Mouse (Mus musculus): Measurements from ENCODE around the gene Vtcn1. TPM values are rescaled to one million over a fixed set of nuclear protein-coding genes. Genes with fewer than 3 reads are reported as not detected.

The Vtcn1 gene
- polyA plus RNA-seq, 1 experiment, result 0.01 TPM

DNA sequence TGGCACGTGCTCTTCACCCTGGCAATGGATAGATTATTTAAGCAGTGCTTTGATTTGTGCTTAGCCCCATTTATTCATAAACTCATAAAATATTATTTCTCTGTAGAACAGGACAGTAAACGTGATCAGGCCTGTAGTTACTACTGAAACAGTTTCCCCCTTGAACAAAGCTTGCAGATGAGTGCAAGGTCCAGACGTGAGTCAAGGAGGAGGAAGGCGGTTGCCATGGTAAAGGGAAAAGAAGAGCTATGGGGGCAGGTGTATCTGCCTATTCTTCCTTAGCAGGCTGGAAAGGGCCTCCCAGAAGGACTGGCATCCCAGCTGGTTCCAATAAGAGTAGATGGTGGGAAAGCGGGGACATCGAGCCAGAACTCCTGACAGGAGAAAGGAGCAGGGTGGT lies 56.1 kb downstream of the Vtcn1 start:
- no peaks in the 10 kb centered on the region for H3K79me2 ChIP-seq (ENCODE audit: control insufficient read depth, insufficient read depth)

DNA sequence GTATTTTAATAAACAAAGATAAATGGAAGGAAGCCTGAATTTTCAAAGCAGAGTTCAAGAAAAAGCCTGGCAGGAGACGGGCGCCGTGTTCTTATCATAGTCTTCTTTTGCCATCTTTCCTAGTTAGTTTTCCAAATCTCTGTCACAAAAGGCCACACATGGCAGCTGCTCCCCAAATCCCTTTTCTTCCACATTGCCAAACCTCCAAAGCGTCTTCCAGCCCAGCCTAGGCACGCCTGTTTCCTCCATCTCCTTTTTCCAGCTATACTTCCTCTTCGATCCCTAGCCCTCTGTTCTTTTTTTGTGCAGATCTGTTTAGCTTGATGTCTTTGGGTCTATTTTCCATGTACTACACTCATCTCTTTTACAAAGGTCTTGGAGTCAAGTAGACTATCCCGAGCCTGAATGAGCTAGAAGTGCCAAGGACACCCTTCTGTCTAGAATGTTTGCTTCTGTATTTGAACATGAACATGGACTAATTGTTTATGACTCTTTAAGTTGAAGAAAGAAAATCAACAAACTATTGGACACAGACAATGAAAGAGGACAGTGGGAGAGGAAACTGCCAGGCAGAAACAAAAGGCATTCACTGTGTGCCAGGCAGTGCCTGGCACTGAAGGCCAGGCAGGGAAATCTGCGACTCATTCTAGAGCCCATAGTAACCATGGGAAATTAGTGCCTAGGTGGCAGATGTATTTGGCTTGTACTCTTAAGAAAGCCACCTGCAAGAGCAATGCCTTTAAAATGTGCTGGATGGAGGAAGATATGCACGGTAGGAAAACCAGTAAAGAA lies 56.8 kb downstream of the Vtcn1 start:
- Histone ChIP-seq H3K4me3 (ENCODE audit: insufficient read depth, poor library complexity, severe bottlenecking) (no peak overlapping the region), H3K27me3 (ENCODE audit: control insufficient read depth, insufficient read depth, insufficient read length) (no peaks in the 10 kb centered on the region)

More for the DNA sequence above, 56.1 kb downstream of the Vtcn1 start:
- Histone ChIP-seq H3K27me3 (ENCODE audit: control insufficient read depth, insufficient read depth, insufficient read length) (no peaks in the 10 kb centered on the region), H3K79me3 (ENCODE audit: low read depth) (no peaks in the 10 kb centered on the region), H3K36me3 (ENCODE audit: control insufficient read depth, insufficient read depth) (no peaks in the 10 kb centered on the region), H3ac (ENCODE audit: control insufficient read depth, insufficient read length, low read depth) (no peak overlapping the region), H3K4me3 (ENCODE audit: insufficient read depth, poor library complexity, severe bottlenecking) (no peak overlapping the region)
- no peak for TF ChIP-seq CEBPB (IDR thresholded peaks at IDR 0.05; ENCODE audit: low read depth)
- no peak for TF ChIP-seq USF1 (IDR thresholded peaks at IDR 0.05; ENCODE audit: low read depth)
- TF ChIP-seq MYOD1 (IDR thresholded peaks at IDR 0.05; ENCODE audit: control insufficient read depth, insufficient read length, low read depth), result no peak
- TF ChIP-seq MAX (IDR thresholded peaks at IDR 0.05), result no peak
- no peak for TF ChIP-seq MYOG (IDR thresholded peaks at IDR 0.05; ENCODE audit: control insufficient read depth, extremely low read depth, insufficient read length)
- TF ChIP-seq FOSL1 (IDR thresholded peaks at IDR 0.05; ENCODE audit: insufficient read depth, low read length, poor library complexity, severe bottlenecking), result no peak
- TF ChIP-seq CTCF (IDR thresholded peaks at IDR 0.05; ENCODE audit: control insufficient read depth, insufficient read depth, insufficient read length), result no peak

DNA sequence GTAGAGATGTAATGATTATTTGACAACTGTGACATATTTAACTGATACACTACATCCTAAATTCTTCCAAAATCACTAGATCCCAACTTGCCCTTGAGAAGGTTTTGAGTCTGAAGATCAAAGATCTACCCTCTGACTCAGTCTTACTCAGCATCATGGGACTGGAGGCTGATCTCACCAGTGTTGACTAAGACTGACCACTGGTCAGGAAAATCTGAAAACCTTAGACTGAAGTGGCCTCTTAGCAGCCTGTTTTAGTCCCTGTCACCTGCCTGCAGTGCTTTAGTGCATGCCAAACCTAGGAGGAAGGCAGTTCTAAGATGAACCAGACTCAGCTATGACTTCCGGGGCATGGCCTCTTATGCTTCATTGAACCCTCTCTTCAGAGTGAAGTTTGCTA lies 64.0 kb downstream of the Vtcn1 start:
- Histone ChIP-seq H3K79me2 (ENCODE audit: control insufficient read depth, insufficient read depth) (no peaks in the 10 kb centered on the region), H3ac (ENCODE audit: control insufficient read depth, insufficient read length, low read depth) (no peak overlapping the region), H3K4me3 (ENCODE audit: insufficient read depth, poor library complexity, severe bottlenecking) (no peak overlapping the region), H3K36me3 (ENCODE audit: control insufficient read depth, insufficient read depth) (no peaks in the 10 kb centered on the region), H3K27me3 (ENCODE audit: control insufficient read depth, insufficient read depth, insufficient read length) (no peaks in the 10 kb centered on the region), H3K79me3 (ENCODE audit: low read depth) (no peaks in the 10 kb centered on the region)
- TF ChIP-seq CEBPB (IDR thresholded peaks at IDR 0.05; ENCODE audit: low read depth), result no peak
- TF ChIP-seq FOSL1 (IDR thresholded peaks at IDR 0.05; ENCODE audit: insufficient read depth, low read length, poor library complexity, severe bottlenecking), result peak; percentile 73
- TF ChIP-seq MYOD1 (IDR thresholded peaks at IDR 0.05; ENCODE audit: control insufficient read depth, insufficient read length, low read depth), result peak; percentile 27

More for the DNA sequence above, 56.8 kb downstream of the Vtcn1 start:
- no peak for TF ChIP-seq CTCF (IDR thresholded peaks at IDR 0.05; ENCODE audit: control insufficient read depth, insufficient read depth, insufficient read length)
- no peak for TF ChIP-seq MYOD1 (IDR thresholded peaks at IDR 0.05; ENCODE audit: control insufficient read depth, insufficient read length, low read depth)
- TF ChIP-seq USF1 (IDR thresholded peaks at IDR 0.05; ENCODE audit: low read depth), result no peak
- no peak for TF ChIP-seq FOSL1 (IDR thresholded peaks at IDR 0.05; ENCODE audit: insufficient read depth, low read length, poor library complexity, severe bottlenecking)
- no peak for TF ChIP-seq MAX (IDR thresholded peaks at IDR 0.05)
- H3K79me2 ChIP-seq (ENCODE audit: control insufficient read depth, insufficient read depth), result no peaks in the 10 kb centered on the region
- no peak overlapping the region for H3ac ChIP-seq (ENCODE audit: control insufficient read depth, insufficient read length, low read depth)
- H3K79me3 ChIP-seq (ENCODE audit: low read depth), result no peaks in the 10 kb centered on the region
- H3K36me3 ChIP-seq (ENCODE audit: control insufficient read depth, insufficient read depth), result no peaks in the 10 kb centered on the region

DNA sequence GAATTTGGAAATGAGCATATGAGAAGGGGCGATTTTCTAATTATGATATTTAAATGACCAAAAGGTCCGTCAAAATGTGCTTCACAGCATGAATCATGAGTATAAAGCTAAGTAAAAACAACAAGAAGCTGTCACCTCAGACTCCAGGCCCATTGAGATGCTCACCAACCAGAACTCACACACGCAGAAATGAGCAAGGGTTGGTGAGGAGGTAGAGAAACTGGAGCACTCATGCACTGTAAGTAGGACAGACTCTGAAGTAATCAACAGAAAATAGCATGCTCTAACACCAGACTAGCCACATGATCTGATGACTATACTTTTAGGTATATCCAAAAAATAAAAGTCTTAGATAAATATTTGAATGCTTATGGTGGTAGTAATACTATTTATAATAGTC lies 65.1 kb downstream of the Vtcn1 start:
- Histone ChIP-seq H3K36me3 (ENCODE audit: control insufficient read depth, insufficient read depth) (no peaks in the 10 kb centered on the region), H3ac (ENCODE audit: control insufficient read depth, insufficient read length, low read depth) (no peak overlapping the region), H3K4me3 (ENCODE audit: insufficient read depth, poor library complexity, severe bottlenecking) (no peak overlapping the region), H3K79me3 (ENCODE audit: low read depth) (no peaks in the 10 kb centered on the region), H3K79me2 (ENCODE audit: control insufficient read depth, insufficient read depth) (no peaks in the 10 kb centered on the region), H3K27me3 (ENCODE audit: control insufficient read depth, insufficient read depth, insufficient read length) (no peaks in the 10 kb centered on the region)
- TF ChIP-seq FOSL1 (IDR thresholded peaks at IDR 0.05; ENCODE audit: insufficient read depth, low read length, poor library complexity, severe bottlenecking) (no peak), MYOD1 (IDR thresholded peaks at IDR 0.05; ENCODE audit: control insufficient read depth, insufficient read length, low read depth) (no peak), CTCF (IDR thresholded peaks at IDR 0.05; ENCODE audit: control insufficient read depth, insufficient read depth, insufficient read length) (no peak), MYOG (IDR thresholded peaks at IDR 0.05; ENCODE audit: control insufficient read depth, extremely low read depth, insufficient read length) (no peak), CEBPB (IDR thresholded peaks at IDR 0.05; ENCODE audit: low read depth) (no peak), MAX (IDR thresholded peaks at IDR 0.05) (no peak), USF1 (IDR thresholded peaks at IDR 0.05; ENCODE audit: low read depth) (no peak)

DNA sequence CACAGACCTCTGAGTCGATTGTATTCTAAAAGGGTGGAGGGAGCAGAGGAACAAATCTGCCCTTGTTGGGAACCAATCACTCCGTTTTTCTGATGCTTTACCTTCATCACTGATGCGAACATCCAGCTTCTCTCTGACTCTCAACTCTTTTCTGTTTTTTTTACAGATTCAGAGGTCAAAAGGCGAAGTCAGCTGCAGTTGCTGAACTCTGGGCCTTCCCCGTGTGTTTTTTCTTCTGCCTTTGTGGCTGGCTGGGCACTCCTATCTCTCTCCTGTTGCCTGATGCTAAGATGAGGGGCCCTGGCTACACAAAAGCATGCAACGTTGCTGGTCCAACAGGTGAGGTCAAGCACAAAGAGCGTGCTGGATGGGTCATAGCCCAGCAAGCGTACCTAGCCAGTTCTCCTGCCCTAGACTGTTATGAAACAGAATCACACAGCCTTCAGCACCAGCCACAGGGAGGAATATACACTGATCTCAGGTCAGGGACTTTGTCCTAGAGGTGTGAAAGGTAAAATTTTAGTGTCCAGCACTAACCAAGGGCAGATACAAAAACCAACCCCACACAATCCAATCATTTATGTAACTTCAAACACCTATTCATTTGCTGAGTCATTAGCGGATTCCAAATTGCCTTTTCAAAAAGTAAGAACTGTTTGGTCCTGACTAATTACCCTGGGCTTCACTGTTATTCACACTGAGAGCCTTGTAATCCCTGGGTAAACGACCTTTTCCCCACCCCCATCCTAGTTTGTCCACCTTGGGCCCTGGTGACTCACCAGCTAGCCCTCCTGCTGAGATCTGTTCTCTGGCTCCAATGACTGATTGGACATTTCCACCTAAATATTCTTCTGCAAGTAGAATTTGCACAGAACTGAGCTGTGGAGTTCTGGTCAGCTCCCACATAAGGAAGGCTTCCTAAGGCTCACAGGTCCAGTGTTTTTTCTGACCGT lies 67.4 kb downstream of the Vtcn1 start:
- H3K4me3 ChIP-seq (ENCODE audit: insufficient read depth, poor library complexity, severe bottlenecking), result no peak overlapping the region
- H3K79me3 ChIP-seq (ENCODE audit: low read depth), result no peaks in the 10 kb centered on the region
- H3K27me3 ChIP-seq (ENCODE audit: control insufficient read depth, insufficient read depth, insufficient read length), result no peaks in the 10 kb centered on the region
- no peak overlapping the region for H3ac ChIP-seq (ENCODE audit: control insufficient read depth, insufficient read length, low read depth)
- no peak for TF ChIP-seq MAX (IDR thresholded peaks at IDR 0.05)
- TF ChIP-seq CEBPB (IDR thresholded peaks at IDR 0.05; ENCODE audit: low read depth), result no peak
- no peak for TF ChIP-seq CTCF (IDR thresholded peaks at IDR 0.05; ENCODE audit: control insufficient read depth, insufficient read depth, insufficient read length)
- no peak for TF ChIP-seq FOSL1 (IDR thresholded peaks at IDR 0.05; ENCODE audit: insufficient read depth, low read length, poor library complexity, severe bottlenecking)
- no peak for TF ChIP-seq USF1 (IDR thresholded peaks at IDR 0.05; ENCODE audit: low read depth)
- TF ChIP-seq MYOG (IDR thresholded peaks at IDR 0.05; ENCODE audit: control insufficient read depth, extremely low read depth, insufficient read length), result no peak
- TF ChIP-seq MYOD1 (IDR thresholded peaks at IDR 0.05; ENCODE audit: control insufficient read depth, insufficient read length, low read depth), result no peak
- no peaks in the 10 kb centered on the region for H3K79me2 ChIP-seq (ENCODE audit: control insufficient read depth, insufficient read depth)
- no peaks in the 10 kb centered on the region for H3K36me3 ChIP-seq (ENCODE audit: control insufficient read depth, insufficient read depth)
